Mouse (Mus musculus) G1E (cell line): Measurements from ENCODE around the gene Dapk1.

Experiments
- GATA1 ChIP-seq: IDR thresholded peaks from 2 replicates; pipeline ENCODE4 v1.6.1; 2012; ENCODE audit warnings: borderline replicate concordance, low read length, inconsistent platforms, mixed read lengths
- POLR2AphosphoS5 ChIP-seq: IDR thresholded peaks from 2 replicates; pipeline ENCODE4 v1.6.1; 2012; ENCODE audit warnings: low read depth, low read length, inconsistent platforms; ENCODE audit not compliant: insufficient replicate concordance

DNA sequence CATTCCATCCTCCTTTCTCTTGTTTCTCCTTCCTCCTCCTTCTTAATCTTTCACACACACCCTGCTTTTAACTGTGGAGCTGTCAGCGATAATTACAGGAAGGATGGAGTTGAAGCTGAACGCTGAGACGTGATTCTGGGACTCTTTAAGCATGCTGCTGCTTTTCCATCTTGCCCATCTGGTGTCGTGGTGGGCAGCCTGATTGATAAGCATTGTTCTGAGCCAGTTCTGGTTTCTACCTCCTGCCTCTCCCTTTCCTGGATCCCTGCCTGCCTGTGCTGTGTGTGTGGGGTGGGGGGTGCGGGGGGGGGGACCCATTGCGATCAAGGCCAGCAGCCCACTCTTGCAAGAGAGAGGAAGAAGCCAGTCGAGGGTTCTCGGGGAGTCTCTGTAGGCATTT is 95.0 kb downstream of the Dapk1 start:
- TF ChIP-seq POLR2AphosphoS5 (no peak), GATA1 (no peak)
